Mouse (Mus musculus): ENCODE results near the gene Gapdhs. TPM values are rescaled to one million over a fixed set of nuclear protein-coding genes. Genes with fewer than 3 reads are reported as not detected.

Gapdhs gene
- polyA plus RNA-seq, 1 experiment from 2014 or later = 0.12 TPM

GRCm38 (mm10) chr7:30729396-30730063 lies 14.0 kb downstream of the Gapdhs start, which contains the start of gene Tmem147:
Tmem147 (minus strand) TSS chr7:30729540.
- H3K9me3 ChIP-seq (ENCODE audit: low read length) = no peaks in the 10 kb centered on the region
- under 1% methylated on average over 55 of the region's 60 CpGs for WGBS (ENCODE audit: insufficient replicate concordance)
- DNase-seq = peak; percentile 96
- ATAC-seq = peak; percentile 96
- peak within 1 kb of the TSS; percentile 75 for H3K9ac ChIP-seq (replicated peaks)
- no peaks in the 10 kb centered on the region for H3K27me3 ChIP-seq (ENCODE audit: insufficient read depth, low read length)
- TF ChIP-seq EP300 (IDR thresholded peaks at IDR 0.05; ENCODE audit: low read depth) (peak; percentile 67; the same call in 1 of the 2 replicates), CTCF (IDR thresholded peaks at IDR 0.05; ENCODE audit: low read depth) (peak; percentile 66)
- peak within 1 kb of the TSS; percentile 71 for H3K4me3 ChIP-seq (ENCODE audit: low read depth, low read length)
- peak within 1 kb of the TSS; percentile 85 for H3K27ac ChIP-seq (ENCODE audit: low read depth)
- peak within 1 kb of the TSS; percentile 85 for H3K4me2 ChIP-seq (ENCODE audit: low read depth, low read length)
- H3K36me3 ChIP-seq (replicated peaks; ENCODE audit: insufficient read depth, low read length) = peaks cover 21% of the 10 kb centered on the region
- H3K4me1 ChIP-seq (ENCODE audit: insufficient read depth) = peaks cover 24% of the 10 kb centered on the region; the same call in 1 of the 2 replicates

DNA sequence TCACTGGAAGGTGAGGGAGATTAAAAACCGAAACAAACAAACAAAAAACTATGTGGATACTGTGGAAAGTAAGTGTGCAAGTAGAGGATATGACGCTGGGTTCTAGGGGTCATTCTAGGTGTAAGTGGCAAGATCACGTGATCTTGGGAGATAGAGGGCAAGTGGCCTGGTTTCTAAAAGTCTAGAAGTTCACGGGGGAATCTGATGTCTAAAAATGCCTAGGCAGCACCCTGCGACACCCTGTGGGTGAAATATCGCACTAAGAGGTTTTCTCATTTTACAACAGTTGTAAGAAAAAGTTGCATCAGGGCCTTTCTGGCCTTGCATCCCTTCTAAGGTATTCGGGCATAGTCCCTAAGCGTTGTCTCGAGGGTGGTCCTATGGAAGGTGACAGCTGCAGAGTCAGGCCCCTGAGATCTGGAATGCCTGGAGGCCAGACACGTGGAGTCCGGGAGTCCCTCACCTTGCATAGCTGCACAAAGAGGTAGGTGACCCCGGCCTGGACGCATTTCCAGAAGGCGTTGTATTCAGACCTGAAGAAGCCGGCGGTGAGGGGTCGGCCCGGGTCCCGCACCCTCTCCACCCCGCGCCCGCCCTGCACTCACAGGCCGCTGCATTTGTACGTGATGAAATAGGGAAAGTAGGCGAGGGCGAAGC lies 14.6 kb downstream of the Gapdhs start:
- Histone ChIP-seq H3K27me3 (ENCODE audit: insufficient read depth, low read length) (no peaks in the 10 kb centered on the region), H3K4me2 (ENCODE audit: low read depth, low read length) (peak overlapping the region; percentile 85), H3K4me1 (ENCODE audit: insufficient read depth) (peaks cover 25% of the 10 kb centered on the region), H3K27ac (ENCODE audit: low read depth) (peak overlapping the region; percentile 85), H3K36me3 (replicated peaks; ENCODE audit: insufficient read depth, low read length) (peaks cover 21% of the 10 kb centered on the region), H3K9me3 (ENCODE audit: low read length) (no peaks in the 10 kb centered on the region), H3K4me3 (ENCODE audit: low read depth, low read length) (peak overlapping the region; percentile 71), H3K9ac (replicated peaks) (peak overlapping the region; percentile 75)
- ATAC-seq = peak; percentile 22
- 3% methylated on average over 26 of the region's 26 CpGs for WGBS (ENCODE audit: insufficient replicate concordance)
- DNase-seq = no peak
- TF ChIP-seq EP300 (IDR thresholded peaks at IDR 0.05; ENCODE audit: low read depth) (no peak), CTCF (IDR thresholded peaks at IDR 0.05; ENCODE audit: low read depth) (no peak)

DNA sequence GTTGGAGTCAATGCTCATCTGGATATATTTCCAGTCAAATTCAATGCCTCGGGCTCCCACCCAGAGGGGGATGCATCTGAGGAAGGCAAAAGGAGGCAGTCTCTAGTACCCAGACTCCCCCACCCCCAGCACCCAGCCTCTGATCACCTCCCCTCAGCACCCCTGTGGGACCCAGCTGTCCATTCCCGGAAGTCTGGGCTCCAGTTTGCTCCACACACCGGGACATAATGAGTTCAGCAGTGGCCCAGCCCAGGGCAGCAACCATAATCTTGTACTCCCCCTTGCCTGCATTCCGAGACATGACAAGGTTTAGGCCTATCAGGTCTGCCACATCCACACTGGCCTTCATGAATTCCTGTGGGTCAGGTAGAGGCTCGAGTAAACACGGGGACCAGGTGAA lies 15.3 kb downstream of the Gapdhs start:
- no peak for TF ChIP-seq EP300 (IDR thresholded peaks at IDR 0.05; ENCODE audit: low read depth)
- TF ChIP-seq CTCF (IDR thresholded peaks at IDR 0.05; ENCODE audit: low read depth) = no peak
- 70% methylated on average over 6 of the region's 6 CpGs for WGBS (ENCODE audit: insufficient replicate concordance)
- Histone ChIP-seq H3K4me3 (ENCODE audit: low read depth, low read length) (peak overlapping the region; percentile 71), H3K4me2 (ENCODE audit: low read depth, low read length) (peak overlapping the region; percentile 85), H3K9ac (replicated peaks) (peak overlapping the region; percentile 75), H3K4me1 (ENCODE audit: insufficient read depth) (peaks cover 30% of the 10 kb centered on the region), H3K27me3 (ENCODE audit: insufficient read depth, low read length) (no peaks in the 10 kb centered on the region), H3K36me3 (replicated peaks; ENCODE audit: insufficient read depth, low read length) (peaks cover 17% of the 10 kb centered on the region), H3K27ac (ENCODE audit: low read depth) (peak overlapping the region; percentile 85; the same call in 1 of the 2 replicates), H3K9me3 (ENCODE audit: low read length) (no peaks in the 10 kb centered on the region)
- no peak for DNase-seq
- ATAC-seq = no peak

DNA sequence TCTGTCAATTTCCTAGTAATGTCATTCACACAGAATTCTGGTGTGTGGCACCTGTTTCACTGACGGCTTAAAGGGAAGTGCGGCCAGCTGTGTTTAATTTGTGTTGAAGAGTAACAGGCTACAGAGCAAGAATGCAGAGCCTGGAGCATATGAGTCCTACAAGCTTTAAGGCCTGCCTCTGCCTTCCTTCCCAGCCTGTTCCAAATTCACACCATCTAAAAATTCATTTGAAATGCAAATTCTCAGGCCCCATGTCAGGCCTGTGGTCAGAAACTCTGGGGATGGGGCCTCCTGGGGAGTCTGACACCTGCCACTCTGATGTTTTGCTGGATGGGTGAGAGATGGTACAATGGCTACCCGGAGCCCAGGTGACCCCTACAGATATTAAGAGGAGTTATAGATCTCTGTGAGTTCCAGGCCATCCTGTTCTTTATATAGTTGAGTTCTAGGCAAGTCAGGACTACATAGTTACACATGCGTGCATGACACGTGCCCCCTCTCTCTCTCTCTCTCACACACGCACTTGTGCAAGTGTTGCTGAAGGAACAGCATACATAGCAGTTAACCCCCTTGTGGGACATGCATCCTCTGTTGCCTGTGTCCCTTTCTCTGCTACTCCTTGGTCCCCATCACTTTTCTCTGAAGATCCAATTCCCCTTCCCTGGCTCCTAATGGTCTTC lies 20.1 kb downstream of the Gapdhs start:
- H3K9ac ChIP-seq (replicated peaks) = no peak overlapping the region
- no peak for ATAC-seq
- H3K27me3 ChIP-seq (ENCODE audit: insufficient read depth, low read length) = no peaks in the 10 kb centered on the region
- no peak overlapping the region for H3K4me3 ChIP-seq (ENCODE audit: low read depth, low read length)
- peaks cover 13% of the 10 kb centered on the region for H3K36me3 ChIP-seq (replicated peaks; ENCODE audit: insufficient read depth, low read length)
- WGBS (ENCODE audit: insufficient replicate concordance) = 46% methylated on average over 6 of the region's 6 CpGs
- no peak for TF ChIP-seq EP300 (IDR thresholded peaks at IDR 0.05; ENCODE audit: low read depth)
- TF ChIP-seq CTCF (IDR thresholded peaks at IDR 0.05; ENCODE audit: low read depth) = no peak
- H3K9me3 ChIP-seq (ENCODE audit: low read length) = no peaks in the 10 kb centered on the region
- DNase-seq = no peak
- 0 out of 2 replicates have a peak overlapping the region, but pooled peaks have one; percentile 40 for H3K27ac ChIP-seq (ENCODE audit: low read depth)
- no peak overlapping the region for H3K4me2 ChIP-seq (ENCODE audit: low read depth, low read length)
- peaks cover 29% of the 10 kb centered on the region for H3K4me1 ChIP-seq (ENCODE audit: insufficient read depth)

GRCm38 (mm10) chr7:30721286-30721685 lies 22.2 kb downstream of the Gapdhs start:
- no peak for ATAC-seq
- whole genome bisulfite sequencing (ENCODE audit: insufficient replicate concordance) = 89% methylated on average over 7 of the region's 7 CpGs

DNA sequence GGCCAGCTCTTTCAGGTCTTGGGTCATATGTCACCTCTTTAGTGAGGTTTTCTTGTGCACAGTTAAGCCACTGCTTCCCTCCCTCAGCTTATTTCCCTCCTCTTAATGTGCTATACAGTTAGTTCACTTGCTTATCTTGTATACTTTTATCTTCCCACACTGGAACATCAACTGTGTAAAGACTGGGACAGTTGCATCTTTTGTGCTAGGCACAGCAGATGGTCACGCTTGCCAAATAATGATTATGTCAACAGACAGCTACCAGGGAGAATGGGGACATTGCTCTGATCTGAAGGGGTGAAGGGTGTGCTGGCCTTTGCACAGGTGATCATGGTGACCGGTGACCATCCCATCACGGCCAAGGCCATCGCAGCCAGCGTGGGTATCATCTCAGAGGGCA lies 23.8 kb downstream of the Gapdhs start:
- peak; percentile 46; the same call in 1 of the 2 replicates for TF ChIP-seq EP300 (IDR thresholded peaks at IDR 0.05; ENCODE audit: low read depth)
- TF ChIP-seq CTCF (IDR thresholded peaks at IDR 0.05; ENCODE audit: low read depth) = no peak
- 55% methylated on average over 5 of the region's 5 CpGs for WGBS (ENCODE audit: insufficient replicate concordance)
- Histone ChIP-seq H3K4me2 (ENCODE audit: low read depth, low read length) (no peak overlapping the region), H3K36me3 (replicated peaks; ENCODE audit: insufficient read depth, low read length) (no peaks in the 10 kb centered on the region), H3K4me1 (ENCODE audit: insufficient read depth) (peaks cover 35% of the 10 kb centered on the region), H3K4me3 (ENCODE audit: low read depth, low read length) (no peak overlapping the region), H3K9ac (replicated peaks) (no peak overlapping the region), H3K27me3 (ENCODE audit: insufficient read depth, low read length) (no peaks in the 10 kb centered on the region), H3K27ac (ENCODE audit: low read depth) (no peak overlapping the region), H3K9me3 (ENCODE audit: low read length) (no peaks in the 10 kb centered on the region)
- ATAC-seq = peak; percentile 33; the same call in 1 of the 2 replicates
- DNase-seq = no peak

More at GRCm38 (mm10) chr7:30721286-30721685, 22.2 kb downstream of the Gapdhs start:
- Histone ChIP-seq H3K4me3 (ENCODE audit: low read depth, low read length) (no peak overlapping the region), H3K36me3 (replicated peaks; ENCODE audit: insufficient read depth, low read length) (no peaks in the 10 kb centered on the region), H3K9ac (replicated peaks) (no peak overlapping the region), H3K9me3 (ENCODE audit: low read length) (no peaks in the 10 kb centered on the region), H3K4me1 (ENCODE audit: insufficient read depth) (peaks cover 35% of the 10 kb centered on the region), H3K27ac (ENCODE audit: low read depth) (no peak overlapping the region), H3K4me2 (ENCODE audit: low read depth, low read length) (no peak overlapping the region), H3K27me3 (ENCODE audit: insufficient read depth, low read length) (no peaks in the 10 kb centered on the region)
- DNase-seq = no peak
- TF ChIP-seq CTCF (IDR thresholded peaks at IDR 0.05; ENCODE audit: low read depth) (no peak), EP300 (IDR thresholded peaks at IDR 0.05; ENCODE audit: low read depth) (no peak)

Measured in liver, postnatal 0 days (tissue).